Mouse (Mus musculus): ENCODE results near the gene Galntl6. TPM values are rescaled to one million over a fixed set of nuclear protein-coding genes. Genes with fewer than 3 reads are reported as not detected.
"Not testable (repeated sequence)": the region's sequence is repeated elsewhere in the genome, so short reads cannot be mapped to it uniquely, and the experiment has no call there.

Gene Galntl6
- polyA plus RNA-seq, 1 experiment from 2014 or later: 0.21 TPM

DNA sequence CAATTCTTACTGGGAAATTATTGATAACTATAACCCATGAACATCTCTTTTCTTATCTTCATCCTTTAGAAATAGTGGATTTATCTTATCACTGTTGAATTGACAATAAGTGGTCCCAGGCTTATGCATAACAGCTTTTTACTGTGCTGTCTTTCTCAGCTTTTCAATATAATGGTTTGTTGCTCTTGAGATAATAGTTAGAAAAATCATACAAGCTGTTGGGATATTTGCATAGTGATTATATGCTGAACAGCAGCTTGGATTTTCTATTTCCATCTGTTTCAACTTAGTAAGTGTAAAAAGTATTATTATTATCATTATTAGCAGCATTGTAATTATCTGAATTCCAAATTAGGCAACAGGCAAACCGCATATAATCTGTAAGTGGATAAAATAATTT lies 337.1 kb downstream of the Galntl6 start:
- no peaks in the 10 kb centered on the region for H3K36me3 ChIP-seq
- no peak overlapping the region for H3K4me3 ChIP-seq
- 84% methylated on average over 1 of the region's 1 CpGs for WGBS
- no peaks in the 10 kb centered on the region for H3K27me3 ChIP-seq
- no peak overlapping the region for H3K9ac ChIP-seq
- no peak overlapping the region for H3K27ac ChIP-seq
- no peak for ATAC-seq (ENCODE audit: borderline replicate concordance, extremely low read depth, low FRiP score, low TSS enrichment)
- H3K4me2 ChIP-seq: no peak overlapping the region
- H3K9me3 ChIP-seq: no peaks in the 10 kb centered on the region
- H3K4me1 ChIP-seq: no peaks in the 10 kb centered on the region

DNA sequence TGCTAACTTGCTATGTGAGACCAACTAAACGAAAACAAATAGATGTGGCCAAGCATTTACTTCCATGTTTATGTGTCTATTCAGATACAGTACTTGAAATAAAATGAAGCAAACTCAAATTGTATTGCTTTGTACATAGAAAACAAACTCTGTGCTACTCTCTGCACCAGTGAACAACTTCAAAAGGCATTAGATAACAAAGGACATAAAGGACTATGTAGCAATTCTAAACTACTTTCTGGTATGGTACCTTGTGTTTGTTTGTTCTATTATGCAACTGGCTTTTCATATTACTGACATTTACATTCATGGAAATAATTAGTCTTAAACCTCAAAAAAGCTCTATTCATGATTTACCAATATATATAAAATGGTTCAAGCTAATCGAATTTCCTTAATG lies 344.4 kb downstream of the Galntl6 start:
- Histone ChIP-seq H3K27ac (no peak overlapping the region), H3K9ac (no peak overlapping the region), H3K36me3 (no peaks in the 10 kb centered on the region), H3K4me3 (no peak overlapping the region), H3K9me3 (no peaks in the 10 kb centered on the region), H3K27me3 (no peaks in the 10 kb centered on the region), H3K4me2 (no peak overlapping the region), H3K4me1 (no peaks in the 10 kb centered on the region)
- no peak for ATAC-seq (ENCODE audit: borderline replicate concordance, extremely low read depth, low FRiP score, low TSS enrichment)
- 66% methylated on average over 2 of the region's 2 CpGs for WGBS

DNA sequence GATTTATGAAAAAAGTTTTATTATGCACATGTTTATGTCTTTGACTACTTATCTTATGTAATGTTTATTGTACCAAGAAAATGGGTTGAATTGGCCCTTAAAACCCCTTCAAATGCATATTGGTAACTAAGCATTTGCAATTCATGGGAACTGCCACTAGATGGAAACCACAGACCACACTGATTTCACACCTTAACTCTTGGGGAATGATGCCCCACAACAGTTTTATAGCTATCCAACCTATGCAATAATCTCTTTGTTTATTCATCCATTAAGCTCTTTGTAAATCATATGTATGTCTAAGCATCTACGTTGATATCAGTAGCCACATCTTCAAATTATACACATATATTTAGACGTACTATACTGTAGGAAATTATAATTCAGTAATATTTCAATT lies 346.3 kb downstream of the Galntl6 start:
- no peaks in the 10 kb centered on the region for H3K27me3 ChIP-seq
- H3K4me3 ChIP-seq: no peak overlapping the region
- no peaks in the 10 kb centered on the region for H3K9me3 ChIP-seq
- WGBS: 42% methylated on average over 2 of the region's 2 CpGs
- H3K9ac ChIP-seq: no peak overlapping the region
- no peaks in the 10 kb centered on the region for H3K4me1 ChIP-seq
- H3K36me3 ChIP-seq: no peaks in the 10 kb centered on the region
- H3K27ac ChIP-seq: no peak overlapping the region
- H3K4me2 ChIP-seq: no peak overlapping the region
- no peak for ATAC-seq (ENCODE audit: borderline replicate concordance, extremely low read depth, low FRiP score, low TSS enrichment)

DNA sequence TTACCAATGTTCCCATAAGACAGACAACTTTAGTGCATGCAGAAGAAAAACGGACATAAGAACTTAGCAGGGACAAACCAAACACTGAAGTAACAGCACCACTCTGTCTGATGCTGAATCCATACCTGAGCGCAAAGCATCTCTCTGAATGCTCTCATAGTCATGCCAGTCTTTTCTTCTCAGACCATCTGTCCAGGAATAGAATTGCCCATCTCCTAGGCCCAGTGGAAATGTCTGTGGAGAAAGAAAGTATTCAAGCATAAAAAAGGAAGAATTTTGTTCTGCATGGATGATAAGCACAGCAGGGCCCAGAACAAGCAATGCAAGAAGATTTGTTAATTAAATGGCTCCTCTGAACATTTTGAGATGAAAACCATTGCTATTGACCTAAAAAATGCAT lies 376.7 kb downstream of the Galntl6 start:
- Histone ChIP-seq H3K27ac (no peak overlapping the region), H3K27me3 (no peaks in the 10 kb centered on the region), H3K36me3 (no peaks in the 10 kb centered on the region), H3K4me1 (no peaks in the 10 kb centered on the region), H3K4me3 (no peak overlapping the region), H3K4me2 (no peak overlapping the region), H3K9me3 (no peaks in the 10 kb centered on the region), H3K9ac (no peak overlapping the region)
- 78% methylated on average over 2 of the region's 2 CpGs for WGBS
- ATAC-seq (ENCODE audit: borderline replicate concordance, extremely low read depth, low FRiP score, low TSS enrichment): no peak

DNA sequence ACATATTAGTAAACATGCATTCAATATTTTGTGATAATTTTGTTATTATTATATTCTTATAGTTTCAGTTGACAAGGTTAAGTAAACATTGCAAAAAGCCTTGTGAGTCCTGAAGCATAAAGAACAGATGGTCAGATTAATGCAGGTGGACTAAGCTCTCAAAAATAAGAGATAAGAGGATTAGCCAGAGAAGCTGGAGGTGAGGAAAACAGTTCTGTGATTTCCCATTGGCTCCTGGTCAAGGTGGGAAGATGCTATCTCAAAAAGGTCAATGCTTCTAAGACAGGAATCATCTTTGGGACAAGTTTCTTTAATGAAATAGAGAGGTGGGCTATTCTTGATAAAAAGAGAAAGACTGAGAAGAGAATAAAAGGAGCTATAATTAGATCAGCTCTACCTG lies 377.8 kb downstream of the Galntl6 start:
- ATAC-seq (ENCODE audit: borderline replicate concordance, extremely low read depth, low FRiP score, low TSS enrichment): no peak
- Histone ChIP-seq H3K9ac (no peak overlapping the region), H3K36me3 (no peaks in the 10 kb centered on the region), H3K27me3 (no peaks in the 10 kb centered on the region), H3K9me3 (no peaks in the 10 kb centered on the region), H3K4me1 (no peaks in the 10 kb centered on the region), H3K4me2 (no peak overlapping the region), H3K27ac (no peak overlapping the region), H3K4me3 (no peak overlapping the region)

DNA sequence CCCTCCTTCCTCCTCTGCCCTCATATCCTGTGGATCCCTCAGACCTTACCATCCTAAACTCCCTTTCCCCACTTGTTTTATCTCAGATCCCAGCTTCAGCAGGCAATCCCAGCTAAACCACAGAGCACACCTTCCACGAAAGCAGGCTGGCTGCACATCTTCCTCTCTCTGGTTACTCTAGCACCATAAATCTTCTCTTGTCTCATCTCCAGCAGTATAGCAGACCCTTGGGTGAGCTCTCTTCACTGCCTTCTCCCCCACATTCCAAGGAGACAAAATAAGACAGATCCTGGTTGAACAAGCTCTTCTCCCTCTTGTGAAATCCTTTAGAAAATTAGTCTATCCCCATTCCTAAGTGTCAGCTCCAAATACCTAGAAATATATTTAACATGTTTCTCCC lies 389.0 kb downstream of the Galntl6 start:
- Histone ChIP-seq H3K36me3 (no peaks in the 10 kb centered on the region), H3K4me1 (no peaks in the 10 kb centered on the region), H3K4me2 (no peak overlapping the region), H3K27me3 (no peaks in the 10 kb centered on the region), H3K27ac (no peak overlapping the region), H3K9me3 (no peaks in the 10 kb centered on the region), H3K9ac (no peak overlapping the region), H3K4me3 (no peak overlapping the region)
- 15% methylated on average over 1 of the region's 1 CpGs for WGBS
- no peak for ATAC-seq (ENCODE audit: borderline replicate concordance, extremely low read depth, low FRiP score, low TSS enrichment)

DNA sequence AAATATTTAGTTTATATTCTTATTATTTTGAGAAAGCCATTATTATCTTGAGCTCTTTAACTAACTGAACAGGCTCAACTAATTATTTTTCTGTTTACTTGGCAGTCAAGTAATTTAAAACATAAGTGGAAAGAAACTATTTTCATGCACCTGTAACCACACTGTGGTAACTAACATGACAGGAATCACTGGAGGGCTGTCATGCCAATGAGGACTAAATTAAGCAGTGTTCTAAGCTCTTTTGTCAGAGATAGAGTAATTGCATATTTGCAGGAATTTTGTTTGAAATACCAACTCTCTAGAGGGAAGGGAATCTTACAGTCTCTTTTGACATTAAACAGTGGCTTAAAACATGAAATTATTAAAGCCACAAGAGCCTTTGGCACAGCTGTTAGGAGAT lies 390.5 kb downstream of the Galntl6 start:
- no peaks in the 10 kb centered on the region for H3K4me1 ChIP-seq
- H3K4me2 ChIP-seq: no peak overlapping the region
- no peaks in the 10 kb centered on the region for H3K9me3 ChIP-seq
- no peak overlapping the region for H3K27ac ChIP-seq
- ATAC-seq (ENCODE audit: borderline replicate concordance, extremely low read depth, low FRiP score, low TSS enrichment): no peak
- H3K27me3 ChIP-seq: no peaks in the 10 kb centered on the region
- no peak overlapping the region for H3K9ac ChIP-seq
- no peak overlapping the region for H3K4me3 ChIP-seq
- H3K36me3 ChIP-seq: no peaks in the 10 kb centered on the region

DNA sequence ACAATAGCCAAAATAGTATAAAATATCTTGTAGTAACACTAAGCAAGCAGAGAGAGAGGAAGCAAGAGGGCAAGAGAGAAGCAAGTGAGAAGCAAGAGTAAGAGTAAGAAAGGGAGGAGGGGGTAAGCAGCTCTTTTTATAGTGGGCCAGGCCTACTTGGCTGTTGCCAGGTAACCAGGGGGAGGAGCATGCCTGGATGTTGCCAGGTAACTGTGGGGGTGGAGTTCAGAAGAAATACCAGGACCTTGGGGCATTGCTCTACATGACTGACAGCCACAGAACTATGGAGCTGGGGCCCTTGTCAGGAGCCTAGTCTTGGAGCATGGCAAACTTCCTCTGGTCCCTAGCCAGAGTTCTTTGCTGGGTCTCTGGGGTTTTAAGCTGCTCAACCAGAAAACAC lies 401.9 kb downstream of the Galntl6 start:
- Histone ChIP-seq H3K9me3 (no peaks in the 10 kb centered on the region), H3K27me3 (no peaks in the 10 kb centered on the region), H3K4me3 (no peak overlapping the region), H3K27ac (no peak overlapping the region), H3K4me2 (no peak overlapping the region), H3K36me3 (no peaks in the 10 kb centered on the region), H3K4me1 (no peaks in the 10 kb centered on the region), H3K9ac (no peak overlapping the region)
- no peak for ATAC-seq (ENCODE audit: borderline replicate concordance, extremely low read depth, low FRiP score, low TSS enrichment)

DNA sequence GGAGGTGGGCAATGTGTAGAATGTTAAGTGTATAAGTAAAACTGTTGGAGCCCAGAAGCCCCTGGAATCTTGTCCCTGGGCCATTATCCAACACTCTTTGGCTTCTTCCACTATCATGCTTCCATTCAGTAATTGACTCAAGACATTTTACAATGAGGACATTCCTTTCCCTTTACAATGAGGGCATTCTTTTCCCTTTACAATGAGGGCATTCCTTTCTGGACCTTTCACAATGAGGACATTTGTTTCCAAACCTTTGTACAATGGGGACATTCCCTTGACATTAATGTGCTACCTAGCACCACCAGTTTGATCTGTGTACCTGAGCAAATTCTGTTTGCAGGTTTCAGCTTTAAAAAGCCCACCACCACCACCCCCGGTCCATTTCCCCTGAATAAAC lies 403.4 kb downstream of the Galntl6 start:
- H3K4me1 ChIP-seq: no peaks in the 10 kb centered on the region
- no peak overlapping the region for H3K4me2 ChIP-seq
- no peak overlapping the region for H3K27ac ChIP-seq
- H3K27me3 ChIP-seq: no peaks in the 10 kb centered on the region
- H3K9me3 ChIP-seq: no peaks in the 10 kb centered on the region
- WGBS: 60% methylated on average over 1 of the region's 1 CpGs
- no peaks in the 10 kb centered on the region for H3K36me3 ChIP-seq
- H3K4me3 ChIP-seq: no peak overlapping the region
- ATAC-seq (ENCODE audit: borderline replicate concordance, extremely low read depth, low FRiP score, low TSS enrichment): no peak
- no peak overlapping the region for H3K9ac ChIP-seq

DNA sequence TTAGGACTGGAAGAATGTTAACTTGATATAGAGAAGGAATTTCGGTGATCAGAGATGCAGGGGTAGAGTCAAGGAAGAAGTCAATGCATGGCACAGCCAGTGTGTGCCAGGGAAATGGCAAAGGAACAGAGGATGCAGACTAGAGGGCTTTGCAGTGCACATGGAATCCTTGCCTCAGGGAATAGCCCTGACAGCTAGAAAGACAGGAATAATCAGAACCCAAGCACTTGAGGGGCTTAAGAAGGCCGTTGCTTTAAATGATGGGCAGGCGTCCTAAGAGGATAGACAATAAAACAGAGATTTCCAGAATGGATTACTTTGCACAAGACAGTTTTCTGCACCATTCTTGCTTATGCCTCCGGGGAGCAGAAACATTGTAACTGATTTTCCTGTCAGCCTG lies 425.3 kb downstream of the Galntl6 start:
- no peaks in the 10 kb centered on the region for H3K27me3 ChIP-seq
- no peaks in the 10 kb centered on the region for H3K4me1 ChIP-seq
- H3K36me3 ChIP-seq: no peaks in the 10 kb centered on the region
- no peak overlapping the region for H3K27ac ChIP-seq
- no peak for ATAC-seq (ENCODE audit: borderline replicate concordance, extremely low read depth, low FRiP score, low TSS enrichment)
- H3K9ac ChIP-seq: no peak overlapping the region
- WGBS: 68% methylated on average over 4 of the region's 4 CpGs
- no peak overlapping the region for H3K4me3 ChIP-seq
- H3K4me2 ChIP-seq: no peak overlapping the region
- H3K9me3 ChIP-seq: no peaks in the 10 kb centered on the region

DNA sequence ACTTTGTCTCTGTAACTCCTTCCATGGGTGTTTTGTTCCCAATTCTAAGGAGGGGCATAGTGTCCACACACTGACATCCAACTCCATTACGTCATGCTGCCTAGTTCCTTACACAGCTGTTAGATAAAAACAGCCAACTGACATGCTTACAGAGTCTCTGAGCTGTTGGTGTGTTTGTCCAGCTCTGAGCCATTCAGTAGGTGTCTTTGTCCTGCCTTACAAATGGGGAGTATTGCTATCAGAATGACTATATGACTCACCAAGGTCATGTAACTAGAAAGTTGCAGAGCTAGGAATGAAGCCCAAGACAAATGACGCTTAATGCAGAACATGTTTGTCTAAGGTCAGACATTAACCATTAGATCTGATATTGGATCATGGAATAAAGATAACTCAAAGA lies 449.1 kb downstream of the Galntl6 start:
- H3K27ac ChIP-seq; H3K36me3 ChIP-seq; H3K4me3 ChIP-seq; ATAC-seq (ENCODE audit: borderline replicate concordance, extremely low read depth, low FRiP score, low TSS enrichment); H3K4me2 ChIP-seq; H3K9ac ChIP-seq; H3K9me3 ChIP-seq; H3K27me3 ChIP-seq; H3K4me1 ChIP-seq: not testable (repeated sequence)
- WGBS: 84% methylated on average over 2 of the region's 2 CpGs

DNA sequence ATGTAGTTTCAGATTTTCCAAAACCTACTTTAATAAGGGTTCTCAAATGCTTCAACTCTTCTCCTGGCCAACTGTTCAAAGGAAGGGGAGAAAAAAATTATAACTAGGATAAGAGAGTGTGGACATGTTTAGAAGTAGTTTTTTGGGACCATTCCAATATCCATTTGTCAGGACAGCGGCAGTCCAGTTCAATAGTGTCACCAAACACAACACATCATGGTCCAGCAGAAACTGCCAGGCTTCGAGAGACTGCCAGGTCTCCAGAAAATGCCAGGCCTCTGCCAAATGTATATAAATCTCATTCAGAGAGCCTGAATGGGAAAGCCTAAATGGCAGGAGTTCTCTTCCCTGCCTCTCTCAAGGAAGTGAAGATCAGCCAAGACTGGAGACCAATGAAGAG lies 469.7 kb downstream of the Galntl6 start:
- no peak for ATAC-seq (ENCODE audit: borderline replicate concordance, extremely low read depth, low FRiP score, low TSS enrichment)
- Histone ChIP-seq H3K9ac (no peak overlapping the region), H3K9me3 (no peaks in the 10 kb centered on the region), H3K27me3 (no peaks in the 10 kb centered on the region), H3K36me3 (no peaks in the 10 kb centered on the region), H3K27ac (no peak overlapping the region), H3K4me1 (no peaks in the 10 kb centered on the region), H3K4me2 (no peak overlapping the region), H3K4me3 (no peak overlapping the region)
- 39% methylated on average over 2 of the region's 2 CpGs for WGBS

DNA sequence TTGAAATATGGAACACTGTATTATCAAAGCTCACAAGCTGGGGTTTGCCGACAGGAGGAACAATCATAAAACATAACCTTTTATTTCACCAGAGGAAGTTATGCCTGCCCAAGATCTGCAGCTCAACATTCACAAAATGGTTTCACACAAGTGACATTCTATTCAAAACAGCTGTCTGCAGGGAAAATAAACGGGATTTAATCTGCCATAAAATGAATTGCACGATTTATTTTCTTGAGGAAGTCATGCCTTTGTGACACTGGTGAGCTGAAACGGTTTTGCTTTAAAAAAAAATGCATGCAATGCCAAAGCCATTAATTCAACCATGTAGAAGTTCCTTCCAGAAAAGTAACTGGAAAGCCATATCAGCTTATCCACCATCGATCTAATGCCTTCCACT lies 494.0 kb downstream of the Galntl6 start:
- Histone ChIP-seq H3K4me3 (no peak overlapping the region), H3K9ac (no peak overlapping the region), H3K27me3 (no peaks in the 10 kb centered on the region), H3K4me1 (no peaks in the 10 kb centered on the region), H3K4me2 (no peak overlapping the region), H3K36me3 (no peaks in the 10 kb centered on the region), H3K9me3 (no peaks in the 10 kb centered on the region), H3K27ac (no peak overlapping the region)
- 38% methylated on average over 5 of the region's 5 CpGs for WGBS
- no peak for ATAC-seq (ENCODE audit: borderline replicate concordance, extremely low read depth, low FRiP score, low TSS enrichment)
